Mouse (Mus musculus) heart, embryonic 13.5 days (tissue): ENCODE data around the gene Trmo. TPM values are rescaled to one million over a fixed set of nuclear protein-coding genes. Genes with fewer than 3 reads are reported as not detected.

ENCODE experiments used
- ATAC-seq: fragments of 200-750 bp; cut with Nextera tagmentation; 2 replicates; pipeline ENCODE4 v1.8.0; 2017; ENCODE audit warnings: moderate TSS enrichment; ENCODE audit not compliant: insufficient number of reproducible peaks, low FRiP score, low TSS enrichment; ENCODE audit errors: extremely low read depth
- H3K27ac ChIP-seq: fragments of 300-500 bp; sonication (generic); replicated peaks from 2 replicates; pipeline ENCODE4 v1.5.1; 2015; ENCODE audit warnings: moderate library complexity, mild to moderate bottlenecking, inconsistent platforms
- H3K27me3 ChIP-seq: fragments of 300-500 bp; sonication (generic); replicated peaks from 2 replicates; pipeline ENCODE4 v1.6.1; 2015; ENCODE audit warnings: mild to moderate bottlenecking, inconsistent platforms
- H3K36me3 ChIP-seq: fragments of 300-500 bp; sonication (generic); 2 replicates; pipeline ENCODE4 v1.6.1; 2015; ENCODE audit warnings: mild to moderate bottlenecking, inconsistent platforms
- H3K4me1 ChIP-seq: fragments of 300-500 bp; sonication (generic); 2 replicates; pipeline ENCODE4 v1.6.1; 2015; ENCODE audit warnings: inconsistent platforms
- H3K4me2 ChIP-seq: fragments of 300-500 bp; sonication (generic); 2 replicates; pipeline ENCODE4 v1.6.1; 2015; ENCODE audit warnings: inconsistent platforms, mild to moderate bottlenecking, moderate library complexity
- H3K4me3 ChIP-seq: fragments of 300-500 bp; sonication (generic); 2 replicates; pipeline ENCODE4 v1.5.1; 2015; ENCODE audit warnings: moderate library complexity, mild to moderate bottlenecking, inconsistent platforms
- H3K9ac ChIP-seq: fragments of 300-500 bp; sonication (generic); 2 replicates; pipeline ENCODE4 v1.6.1; 2015; ENCODE audit warnings: inconsistent platforms, mild to moderate bottlenecking, moderate library complexity
- H3K9me3 ChIP-seq: fragments of 300-500 bp; sonication (generic); 2 replicates; pipeline ENCODE4 v1.6.1; 2016; ENCODE audit warnings: inconsistent platforms
- WGBS: fragments of 180-500 bp; shearing (Covaris S2); methylation state at CpG from one replicate; pipeline ENCODE4 v1.1.7; 2015; ENCODE audit warnings: mixed read lengths; 5-methylcytosine and 5-hydroxymethylcytosine counted together
- polyA plus RNA-seq: library from polyadenylated mRNA; unstranded; fragments of >200 nt; fragmentation: Nextera tagmentation; extraction: Ambion mirVana; gene quantifications from 2 replicates; pipeline ENCODE4 v1.2.1, GENCODE M21; 2015

The Trmo gene
- 7.1 and 9.4 TPM in 2 replicates for polyA plus RNA-seq

GRCm38 (mm10) chr4:46389013-46389611 is at the start of gene Trmo:
Trmo (minus strand) TSS chr4:46389437.
- Histone ChIP-seq H3K36me3 (peaks cover 34% of the 10 kb centered on the region), H3K9me3 (no peaks in the 10 kb centered on the region), H3K4me1 (peaks cover 7% of the 10 kb centered on the region), H3K27ac (peak within 1 kb of the TSS; percentile 95), H3K27me3 (no peaks in the 10 kb centered on the region), H3K4me3 (peak within 1 kb of the TSS; percentile 71), H3K4me2 (peak within 1 kb of the TSS; percentile 73), H3K9ac (peak within 1 kb of the TSS; percentile 90)
- under 1% methylated on average over 56 of the region's 56 CpGs for WGBS
- ATAC-seq = peak; percentile 95

- Histone ChIP-seq H3K4me1 (no peaks in the 10 kb centered on the region), H3K27me3 (no peaks in the 10 kb centered on the region), H3K27ac (no peak overlapping the region), H3K4me3 (no peak overlapping the region), H3K4me2 (peak overlapping the region; percentile 20; the same call in 1 of the 2 replicates), H3K36me3 (no peaks in the 10 kb centered on the region), H3K9me3 (no peaks in the 10 kb centered on the region), H3K9ac (no peak overlapping the region)
- no peak for ATAC-seq
- WGBS = 63% methylated on average over 12 of the region's 12 CpGs
Measured at GRCm38 (mm10) chr4:46432339-46433036, 43.3 kb upstream of the Trmo start.

- Histone ChIP-seq H3K4me2 (no peak overlapping the region), H3K36me3 (no peaks in the 10 kb centered on the region), H3K4me3 (no peak overlapping the region), H3K4me1 (no peaks in the 10 kb centered on the region), H3K9ac (no peak overlapping the region), H3K9me3 (no peaks in the 10 kb centered on the region), H3K27ac (no peak overlapping the region), H3K27me3 (no peaks in the 10 kb centered on the region)
- 64% methylated on average over 10 of the region's 10 CpGs for WGBS
- no peak for ATAC-seq
Measured at GRCm38 (mm10) chr4:46428903-46429499, 39.8 kb upstream of the Trmo start.

GRCm38 (mm10) chr4:46422625-46423024 is 33.4 kb upstream of the Trmo start:
- no peak overlapping the region for H3K9ac ChIP-seq
- H3K9me3 ChIP-seq = no peaks in the 10 kb centered on the region
- H3K36me3 ChIP-seq = no peaks in the 10 kb centered on the region
- no peak for ATAC-seq
- no peak overlapping the region for H3K27ac ChIP-seq
- H3K4me1 ChIP-seq = no peaks in the 10 kb centered on the region
- WGBS = 71% methylated on average over 8 of the region's 8 CpGs
- no peak overlapping the region for H3K4me2 ChIP-seq
- H3K27me3 ChIP-seq = no peaks in the 10 kb centered on the region
- H3K4me3 ChIP-seq = no peak overlapping the region

GRCm38 (mm10) chr4:46418851-46419250 is 29.6 kb upstream of the Trmo start:
- H3K27me3 ChIP-seq = no peaks in the 10 kb centered on the region
- 63% methylated on average over 9 of the region's 9 CpGs for WGBS

GRCm38 (mm10) chr4:46417491-46417890 is 28.3 kb upstream of the Trmo start:
- H3K36me3 ChIP-seq = no peaks in the 10 kb centered on the region
- no peak overlapping the region for H3K4me3 ChIP-seq
- H3K27me3 ChIP-seq = 0 out of 2 replicates have a peak, but pooled peaks cover 3% of the 10 kb centered on the region
- H3K9ac ChIP-seq = no peak overlapping the region
- 60% methylated on average over 3 of the region's 3 CpGs for WGBS
- no peak for ATAC-seq
- no peak overlapping the region for H3K27ac ChIP-seq
- H3K9me3 ChIP-seq = no peaks in the 10 kb centered on the region
- H3K4me2 ChIP-seq = no peak overlapping the region
- H3K4me1 ChIP-seq = no peaks in the 10 kb centered on the region

More at GRCm38 (mm10) chr4:46418851-46419250, 29.6 kb upstream of the Trmo start:
- Histone ChIP-seq H3K27ac (no peak overlapping the region), H3K36me3 (no peaks in the 10 kb centered on the region), H3K9me3 (no peaks in the 10 kb centered on the region), H3K4me3 (no peak overlapping the region), H3K4me2 (no peak overlapping the region), H3K4me1 (no peaks in the 10 kb centered on the region), H3K9ac (no peak overlapping the region)
- ATAC-seq = no peak

GRCm38 (mm10) chr4:46413406-46413805 is 24.2 kb upstream of the Trmo start, which contains the start of gene Hemgn:
Hemgn (minus strand) TSS chr4:46413506.
- Histone ChIP-seq H3K4me1 (peaks cover 7% of the 10 kb centered on the region; the same call in 1 of the 2 replicates), H3K9ac (no peak within 1 kb of the TSS), H3K27ac (no peak within 1 kb of the TSS), H3K4me3 (no peak within 1 kb of the TSS), H3K36me3 (no peaks in the 10 kb centered on the region), H3K9me3 (no peaks in the 10 kb centered on the region), H3K27me3 (0 out of 2 replicates have a peak, but pooled peaks cover 3% of the 10 kb centered on the region), H3K4me2 (no peak within 1 kb of the TSS)
- WGBS = 72% methylated on average over 7 of the region's 7 CpGs
- no peak for ATAC-seq

GRCm38 (mm10) chr4:46412113-46412512 is 22.9 kb upstream of the Trmo start:
- H3K4me1 ChIP-seq = peaks cover 7% of the 10 kb centered on the region; the same call in 1 of the 2 replicates
- 0 out of 2 replicates have a peak, but pooled peaks cover 3% of the 10 kb centered on the region for H3K27me3 ChIP-seq
- no peaks in the 10 kb centered on the region for H3K9me3 ChIP-seq
- no peaks in the 10 kb centered on the region for H3K36me3 ChIP-seq
- H3K9ac ChIP-seq = no peak overlapping the region
- H3K4me2 ChIP-seq = no peak overlapping the region
- H3K27ac ChIP-seq = no peak overlapping the region
- 43% methylated on average over 1 of the region's 1 CpGs for WGBS
- no peak overlapping the region for H3K4me3 ChIP-seq
- no peak for ATAC-seq

GRCm38 (mm10) chr4:46411489-46411888 is 22.3 kb upstream of the Trmo start:
- ATAC-seq = no peak
- H3K27me3 ChIP-seq = 0 out of 2 replicates have a peak, but pooled peaks cover 3% of the 10 kb centered on the region
- no peak overlapping the region for H3K4me3 ChIP-seq
- no peak overlapping the region for H3K4me2 ChIP-seq
- H3K27ac ChIP-seq = no peak overlapping the region
- no peak overlapping the region for H3K9ac ChIP-seq
- 69% methylated on average over 6 of the region's 6 CpGs for WGBS
- no peaks in the 10 kb centered on the region for H3K36me3 ChIP-seq
- no peaks in the 10 kb centered on the region for H3K9me3 ChIP-seq
- H3K4me1 ChIP-seq = peaks cover 7% of the 10 kb centered on the region; the same call in 1 of the 2 replicates

GRCm38 (mm10) chr4:46410677-46411076 is 21.4 kb upstream of the Trmo start:
- H3K9me3 ChIP-seq = no peaks in the 10 kb centered on the region
- WGBS = 76% methylated on average over 5 of the region's 5 CpGs
- peaks cover 7% of the 10 kb centered on the region; the same call in 1 of the 2 replicates for H3K4me1 ChIP-seq
- H3K27ac ChIP-seq = no peak overlapping the region
- peak overlapping the region; percentile 1; the same call in 1 of the 2 replicates for H3K4me2 ChIP-seq
- H3K9ac ChIP-seq = no peak overlapping the region
- ATAC-seq = no peak
- H3K4me3 ChIP-seq = no peak overlapping the region
- H3K36me3 ChIP-seq = no peaks in the 10 kb centered on the region
- 0 out of 2 replicates have a peak, but pooled peaks cover 3% of the 10 kb centered on the region for H3K27me3 ChIP-seq

GRCm38 (mm10) chr4:46406966-46407703 is 17.9 kb upstream of the Trmo start:
- no peak overlapping the region for H3K4me2 ChIP-seq
- H3K27me3 ChIP-seq = no peaks in the 10 kb centered on the region
- no peak overlapping the region for H3K4me3 ChIP-seq
- H3K36me3 ChIP-seq = no peaks in the 10 kb centered on the region
- H3K27ac ChIP-seq = no peak overlapping the region
- no peak overlapping the region for H3K9ac ChIP-seq
- 67% methylated on average over 8 of the region's 8 CpGs for WGBS
- ATAC-seq = no peak; the same call in 1 of the 2 replicates
- H3K4me1 ChIP-seq = peaks cover 7% of the 10 kb centered on the region; the same call in 1 of the 2 replicates
- no peaks in the 10 kb centered on the region for H3K9me3 ChIP-seq
